Mouse (Mus musculus): Measurements from ENCODE around the gene Clasp1. TPM values are rescaled to one million over a fixed set of nuclear protein-coding genes. Genes with fewer than 3 reads are reported as not detected.

The Clasp1 gene
- total and polyA plus RNA-seq, 3 experiments = 32.0 to 53.2 (median 42.2) TPM

DNA sequence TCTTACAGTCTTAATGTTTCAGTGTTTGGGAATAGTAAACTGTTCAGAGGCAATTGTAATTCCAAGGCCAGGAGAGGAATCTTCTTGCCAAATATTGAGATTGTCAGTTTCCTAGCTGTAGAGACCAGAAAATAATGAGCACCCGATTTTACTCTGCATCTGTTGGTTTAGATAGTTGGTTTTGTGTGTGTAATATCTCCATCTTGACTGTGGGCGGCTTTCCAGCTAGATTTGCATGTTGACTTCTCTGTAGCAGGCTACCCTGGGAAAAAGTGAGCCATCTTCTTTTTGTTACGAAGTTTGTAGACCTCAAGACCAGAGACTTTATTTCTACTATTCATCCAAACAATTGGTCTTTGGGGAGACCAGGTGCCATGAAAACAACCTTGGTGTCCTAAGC, 142.4 kb downstream of the Clasp1 start:
- Histone ChIP-seq H3K36me3 (replicated peaks in 1 of 2; ENCODE audit: control insufficient read depth in 1 of 2, insufficient read depth in 1 of 2, low read length in 1 of 2) (peaks cover 66 to 99% of the 10 kb centered on the region in 2 experiments), H3K9ac (ENCODE audit: insufficient read depth, low read depth) (no peak overlapping the region), H3K9me3 (replicated peaks; ENCODE audit: low read length) (peaks cover 5% of the 10 kb centered on the region), H3K27ac (ENCODE audit: insufficient read depth, low read depth) (no peak overlapping the region), H3K4me2 (ENCODE audit: insufficient read depth, low read depth, poor library complexity, severe bottlenecking) (no peak overlapping the region), H3K27me3 (replicated peaks) (no peaks in the 10 kb centered on the region), H3K4me1 (ENCODE audit: control insufficient read depth in 1 of 2, insufficient read depth in 2 of 2) (no peaks in the 10 kb centered on the region), H3K4me3 (replicated peaks in 1 of 3; ENCODE audit: low read depth in 2 of 3, low read length in 2 of 3, poor library complexity in 1 of 3) (no peak overlapping the region), H3K79me2 (replicated peaks; ENCODE audit: control insufficient read depth, extremely low read depth, insufficient read depth, poor library complexity, severe bottlenecking) (no peaks in the 10 kb centered on the region)
- TF ChIP-seq CHD1 (IDR thresholded peaks at IDR 0.05; ENCODE audit: low read depth, low read length) (no peak), TCF12 (IDR thresholded peaks at IDR 0.05; ENCODE audit: low read depth, low read length) (no peak), ETS1 (conservative IDR thresholded peaks at IDR 0.05; ENCODE audit: low read depth, low read length) (no peak), POLR2AphosphoS2 (IDR thresholded peaks at IDR 0.05; ENCODE audit: low read depth, low read length) (no peak), MAZ (IDR thresholded peaks at IDR 0.05; ENCODE audit: low read depth, low read length) (no peak), MYC (IDR thresholded peaks at IDR 0.05; ENCODE audit: low read depth, low read length) (no peak), HCFC1 (IDR thresholded peaks at IDR 0.05; ENCODE audit: low read depth, low read length) (no peak), TBP (conservative IDR thresholded peaks at IDR 0.05; ENCODE audit: low read depth, low read length) (no peak), ZKSCAN1 (IDR thresholded peaks at IDR 0.05; ENCODE audit: borderline replicate concordance, low read depth, low read length) (no peak)
- in situ Hi-C loops (cut with MboI; ENCODE audit: low pct_ligation_motif_present, low pct_unique_long_range_greater_than_20kb, low sequenced_read_pairs) (no loop called here), dilution Hi-C loops (cut with MboI; ENCODE audit: extremely low pct_ligation_motif_present, extremely low pct_unique_long_range_greater_than_20kb, low sequenced_read_pairs) (no loop called here)
- DNase-seq (ENCODE audit: extremely low read depth) = no peak

DNA sequence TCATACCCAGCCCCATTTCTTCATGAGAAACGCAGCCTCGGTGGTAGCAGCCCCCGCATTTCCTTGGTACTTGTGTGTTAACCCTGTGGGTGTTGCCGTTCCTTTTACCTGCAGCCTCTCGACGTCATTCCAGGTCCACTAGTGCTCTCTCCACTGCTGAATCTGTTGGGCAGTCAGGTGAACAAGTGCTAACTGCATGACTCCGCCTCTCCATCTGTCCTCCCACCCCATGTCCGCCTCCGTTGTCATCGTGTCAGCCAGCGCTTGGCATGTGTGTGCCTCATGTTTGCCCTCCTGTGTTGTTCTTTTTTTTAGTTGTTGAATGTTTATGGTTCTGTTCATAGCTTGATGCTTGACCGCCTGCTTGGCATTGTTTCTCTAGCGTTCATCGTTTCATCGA, 147.2 kb downstream of the Clasp1 start:
- no peak for TF ChIP-seq TCF12 (IDR thresholded peaks at IDR 0.05; ENCODE audit: low read depth, low read length)
- TF ChIP-seq TBP (conservative IDR thresholded peaks at IDR 0.05; ENCODE audit: low read depth, low read length) = no peak
- no peak for TF ChIP-seq UBTF (IDR thresholded peaks at IDR 0.05; ENCODE audit: low read depth, low read length)
- TF ChIP-seq PAX5 (IDR thresholded peaks at IDR 0.05; ENCODE audit: low read length) = no peak
- no peak for TF ChIP-seq ZNF384 (IDR thresholded peaks at IDR 0.05; ENCODE audit: low read depth, low read length)
- no peak for TF ChIP-seq CHD1 (IDR thresholded peaks at IDR 0.05; ENCODE audit: low read depth, low read length)
- no peak for TF ChIP-seq MAZ (IDR thresholded peaks at IDR 0.05; ENCODE audit: low read depth, low read length)
- no peak for TF ChIP-seq E2F4 (IDR thresholded peaks at IDR 0.05; ENCODE audit: insufficient replicate concordance, low read depth, low read length)
- TF ChIP-seq CHD2 (IDR thresholded peaks at IDR 0.05; ENCODE audit: low read length) = no peak
- TF ChIP-seq ELF1 (IDR thresholded peaks at IDR 0.05; ENCODE audit: low read depth, low read length) = no peak
- no peak for TF ChIP-seq CTCF (conservative IDR thresholded peaks at IDR 0.05 in 1 of 2, IDR thresholded peaks at IDR 0.05 in 1 of 2; ENCODE audit: low read depth in 2 of 2, low read length in 2 of 2)
- TF ChIP-seq ZC3H11A (IDR thresholded peaks at IDR 0.05; ENCODE audit: low read depth, low read length) = no peak
- TF ChIP-seq RAD21 (IDR thresholded peaks at IDR 0.05; ENCODE audit: low read depth, low read length) = no peak

More for the DNA sequence above, 147.2 kb downstream of the Clasp1 start:
- no peak overlapping the region for H3K27ac ChIP-seq (ENCODE audit: insufficient read depth, low read depth)
- H3K4me1 ChIP-seq (ENCODE audit: control insufficient read depth in 1 of 2, insufficient read depth in 2 of 2) = no peaks in the 10 kb centered on the region
- H3K9ac ChIP-seq (ENCODE audit: insufficient read depth, low read depth) = no peak overlapping the region
- in situ Hi-C loops (cut with MboI; ENCODE audit: low pct_ligation_motif_present, low pct_unique_long_range_greater_than_20kb, low sequenced_read_pairs) = no loop called here
- no peaks in the 10 kb centered on the region for H3K79me2 ChIP-seq (replicated peaks; ENCODE audit: control insufficient read depth, extremely low read depth, insufficient read depth, poor library complexity, severe bottlenecking)
- no peaks in the 10 kb centered on the region for H3K27me3 ChIP-seq (replicated peaks)
- dilution Hi-C loops (cut with MboI; ENCODE audit: extremely low pct_ligation_motif_present, extremely low pct_unique_long_range_greater_than_20kb, low sequenced_read_pairs) = no loop called here
- DNase-seq (ENCODE audit: extremely low read depth) = no peak
- no peak overlapping the region for H3K4me2 ChIP-seq (ENCODE audit: insufficient read depth, low read depth, poor library complexity, severe bottlenecking)
- peaks cover 66 to 94% of the 10 kb centered on the region in 2 experiments for H3K36me3 ChIP-seq (replicated peaks in 1 of 2; ENCODE audit: control insufficient read depth in 1 of 2, insufficient read depth in 1 of 2, low read length in 1 of 2)
- H3K9me3 ChIP-seq (replicated peaks; ENCODE audit: low read length) = no peaks in the 10 kb centered on the region
- H3K4me3 ChIP-seq (replicated peaks in 1 of 3; ENCODE audit: low read depth in 2 of 3, low read length in 2 of 3, poor library complexity in 1 of 3) = no peak overlapping the region
